Mouse (Mus musculus) cerebellum, postnatal 25 days (tissue): Measurements from ENCODE around the gene Ndufaf2.

Experiments
- DNase-seq, 2 experiments: peaks; one replicate each; pipeline ENCODE4 v3.0.0; 2021; ENCODE audit warnings: mixed read lengths in 2 of 2

Ndufaf2 gene

GRCm38 (mm10) chr13:108138403-108138977 lies 19.9 kb downstream of the Ndufaf2 start:
- DNase-seq = no peak

DNA sequence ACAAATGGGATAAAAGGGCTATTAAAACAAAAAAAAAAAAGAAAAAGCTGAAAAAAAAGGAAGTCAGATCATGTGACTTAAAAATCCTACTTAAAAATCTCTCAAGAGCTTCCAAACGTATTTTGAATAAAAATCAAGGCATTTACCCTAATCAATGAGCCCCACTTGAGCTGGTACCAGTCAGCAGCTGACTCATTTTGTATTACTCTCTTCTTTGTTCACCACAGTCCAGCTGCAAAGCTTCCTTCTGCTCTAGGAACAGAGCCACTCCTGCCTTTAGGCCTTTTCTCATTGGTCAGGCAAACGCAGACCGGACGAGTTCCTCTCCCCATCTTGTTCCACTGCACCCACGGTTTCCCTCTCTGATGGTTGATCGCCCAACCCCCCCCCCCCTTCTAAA lies 22.8 kb downstream of the Ndufaf2 start:
- DNase-seq = no peak

DNA sequence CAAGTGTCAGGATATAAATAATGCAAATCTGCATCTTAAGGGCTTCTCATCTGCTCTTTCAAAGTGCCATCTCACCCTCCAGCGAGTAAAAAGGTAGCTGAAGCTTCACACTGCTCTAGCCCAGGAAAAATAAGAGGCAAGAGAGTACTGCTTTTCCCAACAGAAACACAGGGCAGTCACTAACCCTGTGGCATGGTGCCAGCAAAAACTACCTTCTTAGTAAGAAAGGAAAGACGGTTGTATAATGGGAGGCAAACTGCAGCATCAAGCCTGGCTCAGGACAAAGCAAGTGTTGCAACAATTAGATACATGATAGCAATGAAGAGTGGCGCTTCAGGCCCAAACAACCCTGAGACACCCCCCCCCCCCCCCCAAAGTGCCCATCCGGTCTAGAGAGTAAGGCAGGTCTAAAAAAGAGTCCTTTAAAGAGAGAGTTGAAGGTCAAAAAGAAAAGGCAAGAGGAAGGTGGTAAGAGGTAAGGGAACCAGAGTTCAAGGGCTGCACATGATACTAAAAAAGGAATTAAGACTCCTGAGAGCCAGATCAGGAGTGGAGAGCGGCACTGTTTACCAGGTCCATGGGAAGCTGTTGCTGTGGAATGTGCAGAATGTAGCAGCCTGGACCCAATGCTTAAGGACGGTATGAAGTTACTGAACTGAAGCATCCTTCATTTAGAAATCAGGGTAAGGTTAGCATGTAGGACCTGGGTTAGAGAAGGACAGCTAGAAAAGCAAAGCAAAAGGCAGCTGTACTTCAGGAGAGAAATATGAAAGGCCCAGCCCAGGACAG lies 26.2 kb downstream of the Ndufaf2 start:
- DNase-seq = no peak

DNA sequence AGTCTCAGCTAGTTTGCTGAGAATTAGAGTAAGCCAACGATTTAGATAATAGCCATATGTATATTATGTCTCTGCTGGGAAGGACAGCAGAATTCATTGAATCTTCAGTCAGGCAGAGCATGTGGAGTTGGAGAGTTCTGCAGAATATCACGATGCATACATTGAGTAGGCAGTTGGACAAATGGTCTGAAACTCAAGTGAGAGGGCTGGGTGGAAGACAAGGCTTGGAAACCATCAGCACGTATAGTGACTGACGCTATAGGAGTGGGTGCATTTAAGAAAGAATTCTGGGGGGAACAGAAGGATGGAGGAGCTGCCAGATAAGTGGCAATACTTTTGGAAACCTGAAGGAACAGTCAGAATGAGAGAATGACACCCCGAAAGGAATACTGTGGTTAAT lies 27.7 kb downstream of the Ndufaf2 start:
- no peak for DNase-seq

DNA sequence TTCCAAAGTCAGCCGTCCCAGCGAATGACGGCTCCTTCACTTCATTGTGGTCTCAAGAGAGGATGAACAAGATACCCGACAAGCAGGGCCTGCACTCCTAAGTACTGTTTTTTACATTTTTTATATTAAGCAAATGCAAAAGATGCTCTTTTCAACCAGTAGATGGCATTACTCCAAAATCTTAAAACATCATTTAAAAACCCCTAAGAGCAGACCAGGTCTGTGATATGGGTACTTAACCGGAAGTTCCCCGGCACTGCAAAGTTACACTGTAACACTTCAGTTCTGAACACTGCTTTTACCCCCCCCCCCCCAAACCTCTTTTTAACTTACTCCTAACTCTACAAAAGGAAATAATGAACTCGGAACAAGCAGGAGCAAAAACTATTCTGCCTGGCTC lies 29.4 kb downstream of the Ndufaf2 start:
- DNase-seq = no peak

GRCm38 (mm10) chr13:108127883-108128282 lies 30.5 kb downstream of the Ndufaf2 start:
- no peak for DNase-seq

DNA sequence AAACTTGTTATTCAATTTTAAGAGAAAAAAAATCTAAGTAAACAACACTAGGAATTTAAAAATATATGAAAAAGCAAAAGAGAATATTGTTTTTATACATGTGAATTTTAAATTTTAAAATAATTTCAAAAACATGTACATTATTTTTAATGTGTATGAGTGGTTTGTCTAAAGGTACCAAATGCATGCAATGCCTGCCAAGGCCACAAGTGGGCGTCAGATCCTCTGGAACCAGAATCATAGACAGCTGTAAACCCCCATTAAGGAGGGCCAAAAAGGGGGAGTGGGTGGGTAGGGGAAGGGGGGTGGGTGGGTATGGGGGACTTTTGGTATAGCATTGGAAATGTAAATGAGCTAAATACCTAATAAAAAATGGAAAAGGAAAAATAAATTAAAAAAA lies 31.3 kb downstream of the Ndufaf2 start:
- peak; percentile 22 to 59 for DNase-seq

DNA sequence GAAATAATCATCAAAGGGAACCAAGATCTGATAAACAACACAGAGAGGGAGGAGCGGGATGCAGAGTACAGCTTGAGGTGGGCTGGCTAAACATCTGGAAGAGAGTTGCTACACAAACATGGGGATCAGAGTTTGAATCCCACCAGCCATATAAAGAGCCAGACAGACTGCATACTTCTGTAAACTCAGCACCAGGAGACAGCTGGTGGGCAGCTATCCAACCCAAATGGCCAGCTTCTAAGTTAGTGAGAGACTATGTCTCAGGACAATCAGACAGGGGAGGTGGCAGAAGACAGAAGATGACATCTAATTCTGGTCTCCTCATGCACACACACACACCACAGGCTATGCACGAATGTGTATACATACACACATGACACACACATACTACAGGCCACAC lies 32.2 kb downstream of the Ndufaf2 start:
- DNase-seq = no peak

DNA sequence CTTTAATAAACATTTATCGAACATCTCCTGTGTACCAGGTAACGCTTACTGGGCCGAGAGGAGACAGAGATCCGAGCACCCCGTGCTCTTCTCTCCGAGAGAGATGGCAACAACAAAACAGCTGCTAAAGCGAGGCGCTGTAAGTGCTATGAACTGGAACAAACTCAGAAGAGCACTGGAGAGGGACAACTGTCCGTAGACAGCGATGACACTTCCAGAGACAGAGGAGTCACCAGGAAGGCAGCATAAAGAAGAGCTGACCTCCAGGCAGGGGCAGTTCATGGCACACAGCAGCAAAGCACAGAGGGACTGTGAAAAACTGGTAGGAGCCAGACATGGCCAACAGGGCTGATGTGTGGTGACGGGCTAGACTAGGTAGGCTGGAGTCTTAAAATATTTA lies 34.3 kb downstream of the Ndufaf2 start:
- DNase-seq = no peak

DNA sequence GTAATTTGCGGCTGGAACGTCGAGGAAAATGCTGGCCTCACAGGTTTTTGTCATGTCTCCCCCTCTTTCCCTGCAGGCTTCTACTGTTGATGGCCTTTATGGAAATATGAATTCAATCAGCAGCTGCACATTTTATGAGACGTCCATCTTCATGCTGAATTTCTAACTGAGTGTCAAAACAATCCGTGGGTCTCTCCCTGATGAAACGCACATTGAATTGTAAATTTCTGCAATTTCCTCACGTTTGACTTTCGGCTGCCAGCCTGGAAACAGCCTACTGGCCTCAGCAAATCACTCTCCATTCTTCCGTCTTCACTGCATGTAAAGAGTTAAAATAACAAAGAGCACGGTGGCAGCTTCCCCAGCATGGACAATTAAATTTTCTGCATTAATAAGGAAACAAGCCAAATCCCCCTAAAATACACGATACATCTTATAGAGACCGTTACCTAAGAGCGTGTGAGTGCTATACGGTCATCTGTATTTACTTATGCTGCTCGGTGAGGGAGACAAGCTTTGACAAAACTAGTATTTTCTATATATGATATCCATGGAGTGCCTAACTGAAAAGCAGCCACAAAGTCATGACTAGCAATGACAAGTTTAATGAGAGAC lies 35.2 kb downstream of the Ndufaf2 start:
- no peak for DNase-seq

- no peak for DNase-seq
Observed at GRCm38 (mm10) chr13:108119411-108120310, 38.8 kb downstream of the Ndufaf2 start.

- DNase-seq = peak; percentile 38 to 62
Observed at GRCm38 (mm10) chr13:108118188-108118587, 40.2 kb downstream of the Ndufaf2 start.

DNA sequence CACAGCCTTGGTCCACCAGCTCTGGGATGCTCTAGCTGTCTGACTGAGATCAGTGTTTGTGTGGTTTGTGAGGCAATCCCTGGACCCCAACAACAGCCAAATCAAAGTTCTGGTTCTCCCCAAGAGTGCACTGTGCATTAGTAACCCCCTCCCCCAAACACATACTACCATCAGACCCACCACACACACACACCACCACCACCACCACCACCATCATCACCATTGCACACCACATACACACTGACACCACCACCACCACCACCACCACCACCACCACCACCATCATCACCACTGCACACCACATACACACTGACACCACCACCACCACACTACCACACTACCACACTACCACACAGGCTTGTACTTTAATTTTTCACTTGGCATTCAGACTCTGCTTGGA lies 40.8 kb downstream of the Ndufaf2 start:
- DNase-seq = no peak

DNA sequence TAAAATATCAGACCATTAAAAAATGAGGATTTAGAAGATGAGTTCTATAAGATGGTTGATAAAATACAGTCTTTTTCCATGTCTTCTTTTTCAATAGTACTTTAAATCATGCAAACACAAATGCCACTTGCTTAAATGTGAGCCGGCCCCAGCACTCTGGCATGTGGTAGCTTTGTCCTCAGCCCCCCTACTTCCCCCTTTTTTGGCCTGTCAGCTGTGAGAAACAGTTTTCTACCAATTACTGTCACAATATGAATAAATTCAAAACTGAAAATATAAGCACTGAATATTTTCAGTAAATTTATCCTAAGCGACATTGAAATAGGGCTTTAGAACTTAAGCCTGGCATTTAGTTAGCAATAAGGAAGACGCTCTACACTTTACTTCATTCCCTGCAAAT lies 44.2 kb downstream of the Ndufaf2 start:
- DNase-seq = no peak

DNA sequence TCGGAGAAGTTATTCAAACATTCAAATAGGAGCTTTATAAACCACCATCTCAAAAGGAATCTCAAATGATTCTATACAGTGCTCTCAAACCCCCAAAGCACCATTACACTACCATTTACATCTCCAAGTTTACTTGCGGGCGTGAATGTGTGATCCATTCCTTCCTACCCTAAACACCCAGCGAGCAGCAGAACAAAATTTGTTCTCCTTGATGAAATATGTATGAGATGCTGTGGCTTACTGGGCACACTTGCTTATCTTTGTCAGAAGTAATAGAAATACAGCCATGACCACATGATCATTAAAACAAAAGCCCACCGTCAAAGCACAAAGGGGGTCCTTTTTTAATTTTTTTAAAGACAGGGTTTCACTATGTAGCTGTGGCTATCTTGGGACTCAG lies 44.9 kb downstream of the Ndufaf2 start:
- DNase-seq = no peak

- DNase-seq = no peak
Observed at GRCm38 (mm10) chr13:108110929-108111328, 47.5 kb downstream of the Ndufaf2 start.

DNA sequence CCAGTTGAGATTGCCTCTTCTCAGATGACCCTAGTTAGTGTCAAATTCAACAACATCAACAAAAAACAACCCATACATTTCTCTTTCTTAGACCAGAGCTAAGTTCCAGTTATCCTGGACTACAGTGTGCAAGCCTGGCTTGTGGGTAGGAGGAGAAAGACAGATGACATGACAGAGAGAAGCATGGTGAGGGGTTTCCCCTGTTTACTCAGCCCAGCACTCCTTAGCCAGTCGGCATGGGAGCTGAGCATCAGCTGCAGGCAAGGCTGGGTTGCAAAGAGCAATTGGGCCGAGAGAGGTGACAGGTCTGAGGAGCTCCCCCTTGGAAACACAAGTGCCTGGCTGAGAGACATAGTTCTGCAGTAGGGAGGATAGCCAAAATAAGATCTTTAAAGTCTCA lies 57.7 kb downstream of the Ndufaf2 start:
- DNase-seq = no peak

- DNase-seq = no peak
Observed at GRCm38 (mm10) chr13:108096446-108096845, 62.0 kb downstream of the Ndufaf2 start.

DNA sequence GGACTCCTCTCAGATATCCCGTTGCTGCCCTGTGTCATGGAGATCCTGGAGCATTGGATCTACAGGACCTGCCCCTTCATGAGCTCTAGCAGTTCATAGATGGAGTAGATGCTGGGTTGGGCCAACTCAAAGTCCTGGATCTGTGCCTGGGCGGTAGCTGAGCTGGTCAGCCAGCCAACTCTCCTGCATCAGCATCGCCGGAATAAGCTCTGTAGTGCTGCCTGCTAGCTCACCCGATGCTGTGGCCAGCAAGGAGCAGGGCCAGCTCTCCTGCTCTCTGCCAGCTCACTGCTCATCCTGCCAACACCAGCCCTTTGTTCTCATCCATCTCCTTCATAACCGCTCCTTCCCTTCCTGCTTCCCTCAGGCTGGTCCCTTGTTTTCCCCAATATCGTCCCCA lies 62.8 kb downstream of the Ndufaf2 start:
- DNase-seq = peak; percentile 93 to 95

DNA sequence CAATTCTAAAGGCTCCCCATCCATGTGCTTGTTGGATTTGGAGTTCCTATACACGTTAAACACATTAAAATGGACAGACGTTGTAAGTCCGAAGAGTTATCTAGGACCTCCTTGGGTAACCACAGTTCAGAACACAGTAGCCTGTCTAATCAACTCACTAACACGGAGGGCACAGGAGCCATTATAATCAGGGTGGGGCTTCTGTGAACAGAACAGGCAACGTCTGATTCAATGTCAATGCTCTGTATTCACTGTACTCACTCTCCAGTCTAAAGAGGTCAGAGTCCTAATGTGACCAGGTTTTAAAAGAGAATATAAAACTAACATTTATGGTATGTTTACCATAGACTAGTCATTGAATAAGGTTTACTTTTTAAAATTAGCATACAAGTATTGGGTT lies 63.7 kb downstream of the Ndufaf2 start:
- DNase-seq = no peak

DNA sequence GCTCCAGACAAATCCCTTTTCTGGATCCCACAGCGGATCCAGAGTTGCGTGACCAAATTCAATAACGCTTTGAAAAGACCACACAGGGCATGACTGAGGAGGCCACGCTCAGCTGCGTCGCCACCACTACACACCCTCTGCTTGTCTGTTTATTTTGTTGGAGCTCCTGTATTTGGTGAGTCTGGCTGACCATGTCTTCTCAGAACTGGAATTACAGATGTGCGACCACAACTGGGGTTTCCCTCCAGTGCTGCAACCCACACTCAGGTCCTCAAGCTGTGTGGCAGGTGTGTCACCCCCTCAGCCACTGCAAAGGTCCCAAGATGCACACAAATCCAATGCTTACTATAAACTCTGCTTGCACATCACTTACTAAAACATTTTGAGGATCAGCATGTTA lies 66.1 kb downstream of the Ndufaf2 start:
- DNase-seq = no peak

- no peak for DNase-seq
Observed at GRCm38 (mm10) chr13:108086724-108087123, 71.7 kb downstream of the Ndufaf2 start.

DNA sequence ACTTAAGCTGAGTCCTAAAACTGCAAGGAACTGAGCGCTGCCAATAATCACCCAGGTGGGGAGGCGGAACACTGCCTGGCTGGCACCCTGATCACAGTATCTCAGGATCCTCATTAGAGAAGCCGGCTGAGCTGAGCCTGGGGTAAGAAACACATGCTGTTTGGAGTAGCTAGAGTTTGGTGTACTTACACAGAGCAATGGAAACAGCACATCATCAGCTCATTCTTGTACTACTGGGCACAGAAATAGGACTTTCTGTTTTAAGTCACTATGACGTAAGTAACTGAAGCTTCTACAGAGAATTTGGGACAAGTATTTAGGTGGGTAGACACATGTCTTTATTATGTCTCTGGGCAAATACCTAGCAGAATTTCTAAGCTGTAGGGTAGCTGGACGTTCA lies 72.4 kb downstream of the Ndufaf2 start:
- DNase-seq = no peak
